Mouse (Mus musculus): ENCODE measurements around the gene Eif4e3.

DNA sequence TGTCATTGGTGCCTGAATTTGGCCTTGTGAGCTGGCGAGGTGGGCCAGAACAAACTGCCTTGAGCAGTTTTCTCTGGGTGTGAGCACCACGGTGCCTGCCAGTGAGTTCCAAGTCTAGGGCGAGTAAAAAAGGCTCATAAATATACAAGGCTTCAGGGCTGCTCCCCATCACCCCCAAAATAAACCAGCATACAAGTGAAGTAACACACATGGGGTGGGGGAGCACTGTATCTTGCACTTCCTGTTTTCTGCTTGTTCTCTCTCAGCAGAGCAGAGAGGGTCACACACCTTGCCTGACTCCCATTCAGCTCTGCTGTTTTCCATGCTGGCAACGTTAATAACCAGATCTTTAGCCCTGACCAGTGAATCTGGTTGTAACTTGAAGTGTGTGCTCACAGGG lies 29.1 kb downstream of the Eif4e3 start:
- TF ChIP-seq POLR2A (IDR thresholded peaks at IDR 0.05; ENCODE audit: low read depth, low read length) (no peak), BHLHE40 (IDR thresholded peaks at IDR 0.05; ENCODE audit: low read depth, low read length) (no peak), EP300 (IDR thresholded peaks at IDR 0.05; ENCODE audit: low read length) (no peak), CHD2 (IDR thresholded peaks at IDR 0.05; ENCODE audit: low read length) (no peak), CHD1 (IDR thresholded peaks at IDR 0.05; ENCODE audit: low read depth, low read length) (no peak), CTCF (conservative IDR thresholded peaks at IDR 0.05 in 1 of 2, IDR thresholded peaks at IDR 0.05 in 1 of 2; ENCODE audit: low read depth in 2 of 2, low read length in 2 of 2) (no peak), TBP (conservative IDR thresholded peaks at IDR 0.05; ENCODE audit: low read depth, low read length) (no peak), ZMIZ1 (IDR thresholded peaks at IDR 0.05; ENCODE audit: low read depth, low read length) (no peak)
